Mouse (Mus musculus): ENCODE results near the gene Rep15. TPM values are rescaled to one million over a fixed set of nuclear protein-coding genes. Genes with fewer than 3 reads are reported as not detected.

The Rep15 gene
- polyA plus RNA-seq (2014; fragmentation: Nextera tagmentation; extraction: Ambion mirVana): 0.62 and 0.70 TPM in 2 replicates

DNA sequence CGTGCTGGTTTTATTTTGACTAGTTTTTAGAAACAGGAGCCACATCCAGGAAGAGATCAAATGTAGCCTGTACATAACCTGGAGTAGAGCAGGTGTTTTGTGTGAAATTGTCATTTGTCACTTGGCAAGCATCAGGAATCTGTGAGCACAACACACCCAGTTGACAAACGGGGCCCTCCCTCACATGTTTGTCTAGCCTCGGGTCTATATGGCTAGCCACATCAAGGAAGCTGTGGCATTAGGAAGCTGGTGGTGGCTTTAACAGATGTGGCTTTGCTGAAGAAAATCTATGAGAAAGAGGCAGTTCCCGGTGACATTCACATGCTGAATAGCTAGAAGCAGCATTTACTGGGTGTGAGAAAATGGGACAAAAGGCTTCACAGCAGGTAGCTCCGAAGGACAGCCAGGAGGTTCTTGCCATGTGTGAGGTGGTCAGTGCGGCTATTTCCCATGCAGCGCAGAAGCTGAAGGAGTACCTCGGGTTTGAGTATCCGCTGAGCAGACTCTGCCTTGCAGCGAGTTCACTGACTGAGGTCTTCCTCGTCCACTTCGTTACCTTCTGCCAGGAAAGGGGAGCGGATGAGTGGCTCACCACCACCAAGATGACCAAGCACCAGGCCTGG is at the start of gene Rep15:
Rep15 (plus strand) TSS at position 282 of the 623 bp plus-strand sequence.
- 22% methylated on average over 13 of the region's 13 CpGs for WGBS
- Histone ChIP-seq H3K4me1 (ENCODE audit: control insufficient read depth, insufficient read depth, low read length) (no peaks in the 10 kb centered on the region), H3K27ac (ENCODE audit: low read depth, low read length) (no peak within 1 kb of the TSS), H3K4me3 (ENCODE audit: low read depth, low read length) (no peak within 1 kb of the TSS), H3K9me3 (ENCODE audit: control insufficient read depth, low read length) (no peaks in the 10 kb centered on the region), H3K4me2 (ENCODE audit: low read depth) (no peak within 1 kb of the TSS), H3K36me3 (ENCODE audit: control insufficient read depth, insufficient read depth, low read length) (no peaks in the 10 kb centered on the region), H3K27me3 (ENCODE audit: control insufficient read depth, insufficient read depth, low read length) (no peaks in the 10 kb centered on the region), H3K9ac (ENCODE audit: low read length) (no peak within 1 kb of the TSS)
- DNase-seq (ENCODE audit: low spot score): no peak
- no peak for ATAC-seq (ENCODE audit: insufficient read depth, low FRiP score, low TSS enrichment)

DNA sequence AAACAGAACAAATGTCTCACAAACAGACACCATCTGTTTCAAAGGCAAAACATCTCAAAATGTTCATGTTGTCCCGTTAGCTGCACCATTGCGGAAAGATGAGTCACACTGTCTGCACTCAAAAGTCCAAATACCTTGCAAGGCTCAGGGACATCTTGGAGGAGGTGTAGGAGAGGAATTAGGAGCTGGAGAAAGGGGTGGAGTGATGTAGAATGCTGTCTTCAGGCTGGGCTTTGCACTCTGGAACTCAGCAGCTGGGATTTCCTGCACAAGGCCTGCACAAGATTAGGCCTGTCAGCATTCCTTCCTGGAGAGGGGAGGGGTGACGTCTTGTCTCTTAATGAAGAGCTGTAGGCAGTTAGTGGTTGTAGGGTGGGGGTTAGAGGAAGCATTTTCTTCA is 47.8 kb upstream of the Rep15 start:
- Histone ChIP-seq H3K27ac (ENCODE audit: low read depth, low read length) (no peak overlapping the region), H3K4me1 (ENCODE audit: control insufficient read depth, insufficient read depth, low read length) (no peaks in the 10 kb centered on the region), H3K4me2 (ENCODE audit: low read depth) (no peak overlapping the region), H3K27me3 (ENCODE audit: control insufficient read depth, insufficient read depth, low read length) (no peaks in the 10 kb centered on the region), H3K36me3 (ENCODE audit: control insufficient read depth, insufficient read depth, low read length) (no peaks in the 10 kb centered on the region), H3K9me3 (ENCODE audit: control insufficient read depth, low read length) (no peaks in the 10 kb centered on the region), H3K9ac (ENCODE audit: low read length) (no peak overlapping the region), H3K4me3 (ENCODE audit: low read depth, low read length) (no peak overlapping the region)
- DNase-seq (ENCODE audit: low spot score) (no peak), ATAC-seq (ENCODE audit: insufficient read depth, low FRiP score, low TSS enrichment) (no peak)
- WGBS: 71% methylated on average over 3 of the region's 3 CpGs

- peak; percentile 45 for DNase-seq (ENCODE audit: low spot score)
- H3K4me1 ChIP-seq (ENCODE audit: control insufficient read depth, insufficient read depth, low read length): no peaks in the 10 kb centered on the region
- 46% methylated on average over 5 of the region's 5 CpGs for WGBS
- H3K27ac ChIP-seq (ENCODE audit: low read depth, low read length): no peak overlapping the region
- no peaks in the 10 kb centered on the region for H3K27me3 ChIP-seq (ENCODE audit: control insufficient read depth, insufficient read depth, low read length)
- no peak for ATAC-seq (ENCODE audit: insufficient read depth, low FRiP score, low TSS enrichment)
- no peaks in the 10 kb centered on the region for H3K9me3 ChIP-seq (ENCODE audit: control insufficient read depth, low read length)
- H3K36me3 ChIP-seq (ENCODE audit: control insufficient read depth, insufficient read depth, low read length): no peaks in the 10 kb centered on the region
- H3K4me2 ChIP-seq (ENCODE audit: low read depth): no peak overlapping the region
- H3K4me3 ChIP-seq (ENCODE audit: low read depth, low read length): no peak overlapping the region
- no peak overlapping the region for H3K9ac ChIP-seq (ENCODE audit: low read length)
These were observed 38.1 kb upstream of the Rep15 start for GRCm38 (mm10) chr6:146994236-146994635.

DNA sequence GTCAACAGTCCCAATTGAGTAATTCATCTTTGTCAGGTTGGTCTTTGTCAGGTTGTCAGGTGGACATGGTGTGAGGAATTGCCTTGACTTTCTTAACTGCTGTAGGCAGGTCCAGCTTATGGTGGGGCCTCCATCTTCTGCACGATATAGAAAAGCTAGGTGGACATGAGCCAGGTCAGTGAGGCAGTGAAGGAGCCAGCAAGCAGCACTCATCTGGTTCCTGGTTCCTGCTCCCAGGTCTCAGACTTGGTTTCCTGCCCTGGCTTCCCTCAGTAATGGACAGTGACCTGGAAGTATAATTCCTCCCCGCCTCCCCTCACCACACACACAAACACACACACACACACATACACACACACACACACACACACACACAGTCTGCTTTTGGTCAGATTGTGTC is 37.0 kb upstream of the Rep15 start:
- Histone ChIP-seq H3K4me3 (ENCODE audit: low read depth, low read length) (no peak overlapping the region), H3K27me3 (ENCODE audit: control insufficient read depth, insufficient read depth, low read length) (no peaks in the 10 kb centered on the region), H3K36me3 (ENCODE audit: control insufficient read depth, insufficient read depth, low read length) (no peaks in the 10 kb centered on the region), H3K4me2 (ENCODE audit: low read depth) (no peak overlapping the region), H3K27ac (ENCODE audit: low read depth, low read length) (no peak overlapping the region), H3K9me3 (ENCODE audit: control insufficient read depth, low read length) (no peaks in the 10 kb centered on the region), H3K4me1 (ENCODE audit: control insufficient read depth, insufficient read depth, low read length) (no peaks in the 10 kb centered on the region), H3K9ac (ENCODE audit: low read length) (no peak overlapping the region)
- WGBS: 76% methylated on average over 2 of the region's 2 CpGs
- ATAC-seq (ENCODE audit: insufficient read depth, low FRiP score, low TSS enrichment) (no peak), DNase-seq (ENCODE audit: low spot score) (no peak)

DNA sequence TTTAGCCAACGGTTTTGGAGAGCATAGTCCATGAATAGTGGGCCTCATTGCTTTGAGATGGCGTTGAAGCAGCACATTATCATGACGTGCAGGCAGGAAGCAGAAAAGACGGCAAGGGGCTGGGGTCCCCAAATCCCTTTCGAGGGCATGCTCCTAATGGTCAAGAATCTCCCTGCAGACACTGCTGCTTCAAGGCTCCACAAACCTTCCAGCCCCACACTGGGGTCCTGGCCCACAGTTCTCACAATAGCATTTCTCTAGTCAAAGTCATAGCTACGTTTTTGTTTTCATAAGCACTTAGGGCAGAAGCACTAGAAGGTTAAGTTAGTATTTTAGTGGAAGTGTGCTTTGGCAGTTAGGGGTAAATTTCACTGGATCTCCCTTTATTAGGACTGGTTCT is 36.5 kb upstream of the Rep15 start:
- Histone ChIP-seq H3K36me3 (ENCODE audit: control insufficient read depth, insufficient read depth, low read length) (no peaks in the 10 kb centered on the region), H3K27me3 (ENCODE audit: control insufficient read depth, insufficient read depth, low read length) (no peaks in the 10 kb centered on the region), H3K4me1 (ENCODE audit: control insufficient read depth, insufficient read depth, low read length) (no peaks in the 10 kb centered on the region), H3K4me2 (ENCODE audit: low read depth) (no peak overlapping the region), H3K9me3 (ENCODE audit: control insufficient read depth, low read length) (no peaks in the 10 kb centered on the region), H3K27ac (ENCODE audit: low read depth, low read length) (no peak overlapping the region), H3K9ac (ENCODE audit: low read length) (no peak overlapping the region), H3K4me3 (ENCODE audit: low read depth, low read length) (no peak overlapping the region)
- DNase-seq (ENCODE audit: low spot score): no peak
- 86% methylated on average over 6 of the region's 6 CpGs for WGBS
- no peak for ATAC-seq (ENCODE audit: insufficient read depth, low FRiP score, low TSS enrichment)

DNA sequence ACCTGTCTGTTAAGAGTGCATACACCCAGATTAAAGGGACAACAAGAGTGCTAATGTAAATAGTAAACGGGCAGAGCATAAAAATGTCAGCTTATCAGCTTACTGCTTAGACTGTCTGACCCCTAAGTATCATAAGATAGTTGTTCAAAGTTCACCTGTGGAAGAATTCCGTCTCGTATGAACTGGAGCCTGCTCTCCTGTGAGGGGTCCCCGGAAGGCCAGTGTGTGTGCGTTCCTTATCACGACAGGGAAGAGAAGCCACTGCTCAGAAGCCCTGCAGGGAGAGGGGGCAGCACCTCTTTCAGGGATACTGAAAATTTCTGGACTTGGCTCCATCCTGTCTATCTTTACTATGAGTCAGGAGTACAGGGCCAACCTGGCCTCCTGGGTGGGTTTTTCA is 35.4 kb upstream of the Rep15 start:
- no peaks in the 10 kb centered on the region for H3K9me3 ChIP-seq (ENCODE audit: control insufficient read depth, low read length)
- no peaks in the 10 kb centered on the region for H3K4me1 ChIP-seq (ENCODE audit: control insufficient read depth, insufficient read depth, low read length)
- no peak overlapping the region for H3K9ac ChIP-seq (ENCODE audit: low read length)
- no peak for DNase-seq (ENCODE audit: low spot score)
- no peak overlapping the region for H3K4me2 ChIP-seq (ENCODE audit: low read depth)
- ATAC-seq (ENCODE audit: insufficient read depth, low FRiP score, low TSS enrichment): no peak
- no peak overlapping the region for H3K4me3 ChIP-seq (ENCODE audit: low read depth, low read length)
- no peaks in the 10 kb centered on the region for H3K27me3 ChIP-seq (ENCODE audit: control insufficient read depth, insufficient read depth, low read length)
- no peaks in the 10 kb centered on the region; the same call in 1 of the 2 replicates for H3K36me3 ChIP-seq (ENCODE audit: control insufficient read depth, insufficient read depth, low read length)
- no peak overlapping the region for H3K27ac ChIP-seq (ENCODE audit: low read depth, low read length)
- 90% methylated on average over 6 of the region's 6 CpGs for WGBS

- no peak overlapping the region for H3K4me2 ChIP-seq (ENCODE audit: low read depth)
- H3K9ac ChIP-seq (ENCODE audit: low read length): no peak overlapping the region
- no peaks in the 10 kb centered on the region for H3K4me1 ChIP-seq (ENCODE audit: control insufficient read depth, insufficient read depth, low read length)
- 86% methylated on average over 4 of the region's 4 CpGs for WGBS
- H3K27me3 ChIP-seq (ENCODE audit: control insufficient read depth, insufficient read depth, low read length): no peaks in the 10 kb centered on the region
- no peaks in the 10 kb centered on the region; the same call in 1 of the 2 replicates for H3K36me3 ChIP-seq (ENCODE audit: control insufficient read depth, insufficient read depth, low read length)
- H3K27ac ChIP-seq (ENCODE audit: low read depth, low read length): no peak overlapping the region
- H3K9me3 ChIP-seq (ENCODE audit: control insufficient read depth, low read length): no peaks in the 10 kb centered on the region
- no peak for DNase-seq (ENCODE audit: low spot score)
- no peak overlapping the region for H3K4me3 ChIP-seq (ENCODE audit: low read depth, low read length)
- ATAC-seq (ENCODE audit: insufficient read depth, low FRiP score, low TSS enrichment): no peak
These were observed 33.7 kb upstream of the Rep15 start for GRCm38 (mm10) chr6:146998710-146999109.

DNA sequence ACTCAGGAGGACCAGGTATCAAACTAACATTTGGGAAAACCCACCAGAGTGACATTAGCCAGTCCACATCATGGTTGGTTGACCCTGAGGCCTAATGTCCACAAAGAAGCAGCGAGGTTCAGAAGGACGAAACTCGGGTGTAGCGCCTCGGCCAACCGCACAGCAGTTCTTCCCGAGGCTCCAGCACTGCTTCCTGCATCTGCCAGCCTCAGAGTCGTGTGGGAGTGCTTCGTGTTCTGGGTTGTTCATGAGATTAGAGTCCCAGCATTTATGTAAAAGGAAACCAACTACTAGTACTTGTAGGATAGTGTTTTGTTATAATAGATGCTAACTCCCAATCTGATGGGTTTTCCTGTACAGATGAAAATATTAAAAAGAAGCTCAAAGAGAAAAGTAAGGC is 33.1 kb upstream of the Rep15 start:
- no peaks in the 10 kb centered on the region for H3K27me3 ChIP-seq (ENCODE audit: control insufficient read depth, insufficient read depth, low read length)
- no peak overlapping the region for H3K27ac ChIP-seq (ENCODE audit: low read depth, low read length)
- WGBS: 91% methylated on average over 9 of the region's 9 CpGs
- H3K4me2 ChIP-seq (ENCODE audit: low read depth): no peak overlapping the region
- H3K36me3 ChIP-seq (ENCODE audit: control insufficient read depth, insufficient read depth, low read length): no peaks in the 10 kb centered on the region; the same call in 1 of the 2 replicates
- H3K9ac ChIP-seq (ENCODE audit: low read length): no peak overlapping the region
- DNase-seq (ENCODE audit: low spot score): no peak
- H3K4me3 ChIP-seq (ENCODE audit: low read depth, low read length): no peak overlapping the region
- no peak for ATAC-seq (ENCODE audit: insufficient read depth, low FRiP score, low TSS enrichment)
- no peaks in the 10 kb centered on the region for H3K9me3 ChIP-seq (ENCODE audit: control insufficient read depth, low read length)
- H3K4me1 ChIP-seq (ENCODE audit: control insufficient read depth, insufficient read depth, low read length): no peaks in the 10 kb centered on the region

DNA sequence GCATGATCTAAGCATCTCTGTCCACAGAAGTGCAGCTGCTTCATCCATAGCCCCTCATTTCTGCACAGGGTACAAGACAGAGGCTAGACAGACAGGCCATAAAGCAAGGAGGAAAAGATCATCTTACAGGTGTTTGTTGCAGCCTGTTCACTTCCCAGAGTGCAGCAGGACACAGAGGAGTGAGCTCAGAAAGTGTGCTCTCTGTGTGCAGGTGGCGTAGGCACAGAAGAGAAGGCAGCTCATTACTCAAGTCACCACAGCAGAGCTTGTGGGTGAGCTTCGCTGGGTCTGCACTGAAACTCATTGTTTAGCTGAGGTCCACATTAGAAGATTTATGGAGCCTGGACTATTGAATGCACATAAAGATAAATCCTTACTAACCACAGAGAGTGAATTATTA is 32.6 kb upstream of the Rep15 start:
- WGBS: 45% methylated on average over 2 of the region's 2 CpGs

More for the DNA sequence above, 32.6 kb upstream of the Rep15 start:
- H3K4me1 ChIP-seq (ENCODE audit: control insufficient read depth, insufficient read depth, low read length): no peaks in the 10 kb centered on the region
- 0 out of 2 replicates have a peak, but pooled peaks have one; percentile 35 for ATAC-seq (ENCODE audit: insufficient read depth, low FRiP score, low TSS enrichment)
- DNase-seq (ENCODE audit: low spot score): no peak
- H3K4me2 ChIP-seq (ENCODE audit: low read depth): no peak overlapping the region
- no peaks in the 10 kb centered on the region for H3K27me3 ChIP-seq (ENCODE audit: control insufficient read depth, insufficient read depth, low read length)
- no peaks in the 10 kb centered on the region; the same call in 1 of the 2 replicates for H3K36me3 ChIP-seq (ENCODE audit: control insufficient read depth, insufficient read depth, low read length)
- H3K27ac ChIP-seq (ENCODE audit: low read depth, low read length): no peak overlapping the region
- H3K9me3 ChIP-seq (ENCODE audit: control insufficient read depth, low read length): no peaks in the 10 kb centered on the region
- no peak overlapping the region for H3K4me3 ChIP-seq (ENCODE audit: low read depth, low read length)
- H3K9ac ChIP-seq (ENCODE audit: low read length): no peak overlapping the region

Measured in neural tube, embryonic 11.5 days (tissue).